Mouse (Mus musculus) heart, embryonic 11.5 days (tissue): ENCODE measurements around the gene Ifit2. TPM values are rescaled to one million over a fixed set of nuclear protein-coding genes. Genes with fewer than 3 reads are reported as not detected.
"Not testable (repeated sequence)": the region's sequence is repeated elsewhere in the genome, so short reads cannot be mapped to it uniquely, and the experiment has no call there.

Experiments
- ATAC-seq: fragments of 200-750 bp; cut with Nextera tagmentation; replicated peaks from 2 replicates; pipeline ENCODE4 v1.8.0; 2017; ENCODE audit warnings: moderate library complexity; ENCODE audit not compliant: insufficient number of reproducible peaks, low FRiP score, low TSS enrichment
- H3K27ac ChIP-seq: fragments of 300-500 bp; sonication (generic); 2 replicates; pipeline ENCODE4 v1.5.1; 2014; ENCODE audit warnings: mild to moderate bottlenecking, low read depth, low read length
- H3K27me3 ChIP-seq: fragments of 300-500 bp; sonication (generic); 2 replicates; pipeline ENCODE4 v1.6.1; 2014; ENCODE audit warnings: mild to moderate bottlenecking, low read length, mixed read lengths; ENCODE audit not compliant: control insufficient read depth, insufficient read depth
- H3K36me3 ChIP-seq: fragments of 300-500 bp; sonication (generic); 2 replicates; pipeline ENCODE4 v1.6.1; 2014; ENCODE audit warnings: mild to moderate bottlenecking, low read length, moderate library complexity, mixed read lengths; ENCODE audit not compliant: control insufficient read depth, insufficient read depth
- H3K4me1 ChIP-seq: fragments of 300-500 bp; sonication (generic); 2 replicates; pipeline ENCODE4 v1.6.1; 2014; ENCODE audit warnings: low read length; ENCODE audit not compliant: control insufficient read depth, insufficient read depth
- H3K4me2 ChIP-seq: fragments of 300-500 bp; sonication (generic); 2 replicates; pipeline ENCODE4 v1.6.1; 2014; ENCODE audit warnings: mild to moderate bottlenecking, moderate library complexity
- H3K4me3 ChIP-seq: fragments of 300-500 bp; sonication (generic); 2 replicates; pipeline ENCODE4 v1.5.1; 2014; ENCODE audit warnings: low read depth, low read length
- H3K9ac ChIP-seq: fragments of 300-500 bp; sonication (generic); 2 replicates; pipeline ENCODE4 v1.6.1; 2014; ENCODE audit warnings: mild to moderate bottlenecking, low read depth, low read length, moderate library complexity
- H3K9me3 ChIP-seq: fragments of 300-500 bp; sonication (generic); replicated peaks from 2 replicates; pipeline ENCODE4 v1.6.1; 2016; ENCODE audit warnings: low read length; ENCODE audit not compliant: control insufficient read depth
- WGBS: fragments of 180-500 bp; shearing (Covaris S2); extraction: QIAGEN DNeasy Blood & Tissue Kit; methylation state at CpG from one replicate; pipeline ENCODE4 v1.1.7; 2014; ENCODE audit not compliant: insufficient replicate concordance; 5-methylcytosine and 5-hydroxymethylcytosine counted together
- polyA plus RNA-seq: library from polyadenylated mRNA; unstranded; fragments of >200 nt; fragmentation: Nextera tagmentation; extraction: Ambion mirVana; gene quantifications from 2 replicates; pipeline ENCODE4 v1.2.1, GENCODE M21; 2014

Ifit2 gene
- polyA plus RNA-seq, 1 experiment from 2014 or later, result 5.6 TPM

DNA sequence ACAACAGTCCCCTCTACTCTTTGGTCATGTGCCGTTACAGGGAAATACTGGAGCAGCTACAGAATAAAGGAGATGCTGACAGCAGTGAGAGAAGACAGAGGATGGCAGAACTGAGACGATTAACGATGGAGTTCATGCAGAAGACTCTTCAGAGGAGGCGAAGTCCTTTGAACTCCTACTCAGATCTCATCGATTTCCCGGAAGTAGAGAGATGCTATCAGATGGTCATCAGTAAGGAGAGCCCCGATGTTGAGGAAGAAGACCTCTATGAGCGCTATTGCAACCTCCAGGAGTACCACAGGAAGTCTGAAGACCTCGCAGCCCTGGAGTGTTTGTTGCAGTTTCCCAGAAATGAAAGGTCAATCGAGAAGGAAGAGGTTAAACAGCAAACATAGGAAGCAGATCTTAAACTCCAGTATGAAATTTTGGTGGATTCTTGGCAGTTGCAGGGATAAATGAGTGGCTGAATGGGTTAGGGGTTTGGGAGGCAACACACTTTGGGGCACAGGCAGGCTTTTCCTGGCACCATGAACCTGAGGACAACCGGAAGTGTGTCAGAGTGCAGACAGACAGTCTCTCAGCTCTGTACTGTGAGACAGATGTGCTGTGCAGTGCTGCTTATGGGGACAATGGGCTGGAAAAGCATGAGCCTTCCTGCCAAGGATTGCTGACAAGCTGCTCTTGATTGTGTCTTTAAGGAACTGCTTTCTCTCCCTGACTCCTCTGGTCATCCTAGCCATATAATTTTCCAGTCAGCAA lies 61.9 kb downstream of the Ifit2 start:
- not testable (repeated sequence) for H3K36me3 ChIP-seq, ATAC-seq, H3K4me1 ChIP-seq, H3K9ac ChIP-seq, H3K27me3 ChIP-seq, H3K4me3 ChIP-seq, H3K9me3 ChIP-seq, H3K4me2 ChIP-seq, H3K27ac ChIP-seq
- WGBS, result 77% methylated on average over 5 of the region's 11 CpGs

DNA sequence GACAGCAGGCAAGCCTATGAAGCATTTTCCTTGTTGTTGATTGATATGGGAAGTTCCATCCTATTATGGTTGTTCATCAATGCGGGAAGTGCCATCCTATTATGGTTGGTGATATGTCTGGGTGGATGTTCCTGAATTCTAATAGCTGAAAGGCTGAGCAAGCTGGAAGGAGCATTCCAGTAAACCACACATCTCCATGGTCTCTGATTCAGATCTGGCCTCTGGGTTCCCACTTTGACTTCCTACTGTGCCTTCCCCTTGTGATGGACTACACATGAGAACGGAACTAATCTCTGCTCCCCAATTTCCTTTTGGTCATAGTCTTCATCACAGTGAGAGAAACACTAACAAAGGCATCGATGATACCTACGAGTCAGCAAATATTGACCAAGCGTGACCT lies 70.4 kb downstream of the Ifit2 start:
- no peak for ATAC-seq
- Histone ChIP-seq H3K27me3 (no peaks in the 10 kb centered on the region), H3K4me2 (no peak overlapping the region), H3K4me3 (no peak overlapping the region), H3K9ac (no peak overlapping the region), H3K27ac (no peak overlapping the region), H3K36me3 (no peaks in the 10 kb centered on the region), H3K4me1 (no peaks in the 10 kb centered on the region), H3K9me3 (no peaks in the 10 kb centered on the region)
- 84% methylated on average over 5 of the region's 5 CpGs for WGBS

DNA sequence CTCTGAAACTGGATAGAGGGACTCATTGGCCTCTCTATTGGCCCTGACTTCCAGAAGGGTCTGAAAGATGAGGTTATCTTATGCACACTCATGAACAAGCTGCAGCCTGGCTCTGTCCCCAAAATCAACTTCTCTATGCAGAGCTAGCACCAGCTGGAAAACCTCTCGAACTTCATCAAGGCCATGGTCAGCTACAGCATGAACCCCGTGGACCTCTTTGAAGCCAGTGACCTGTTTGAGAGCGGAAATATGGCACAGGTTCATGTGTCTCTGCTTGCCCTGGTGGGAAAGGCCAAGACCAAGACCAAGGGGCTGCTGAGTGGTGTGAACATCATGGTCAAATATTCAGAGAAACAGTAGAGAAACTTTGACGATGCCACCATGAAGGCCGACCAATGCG lies 73.3 kb downstream of the Ifit2 start:
- H3K4me1 ChIP-seq, result no peaks in the 10 kb centered on the region
- H3K9me3 ChIP-seq, result no peaks in the 10 kb centered on the region
- H3K27me3 ChIP-seq, result no peaks in the 10 kb centered on the region
- no peak overlapping the region for H3K9ac ChIP-seq
- no peak overlapping the region for H3K27ac ChIP-seq
- H3K4me2 ChIP-seq, result no peak overlapping the region
- H3K36me3 ChIP-seq, result no peaks in the 10 kb centered on the region
- no peak for ATAC-seq
- 89% methylated on average over 6 of the region's 6 CpGs for WGBS
- H3K4me3 ChIP-seq, result no peak overlapping the region

DNA sequence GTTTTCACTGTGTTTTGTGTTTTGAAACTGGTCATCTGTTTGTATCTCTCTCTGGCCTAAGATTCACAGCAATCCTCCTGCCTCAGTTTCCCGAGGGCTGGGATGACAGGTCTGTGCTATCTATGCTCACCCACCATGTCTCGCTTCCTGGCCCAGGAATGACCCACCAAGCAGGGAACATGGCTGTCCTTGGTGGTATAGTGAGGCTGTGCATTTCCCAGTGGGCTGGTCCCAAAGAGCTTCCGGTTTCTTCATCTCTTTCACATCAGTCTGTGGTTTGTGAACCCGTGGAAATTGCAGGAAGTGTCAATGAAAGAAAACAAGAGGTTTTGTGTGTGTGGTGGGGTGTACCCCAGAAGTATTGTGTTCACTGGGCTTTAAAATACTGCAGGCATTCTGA lies 74.2 kb downstream of the Ifit2 start:
- H3K4me3 ChIP-seq, result no peak overlapping the region
- H3K9me3 ChIP-seq, result no peaks in the 10 kb centered on the region
- H3K9ac ChIP-seq, result no peak overlapping the region
- no peak overlapping the region for H3K4me2 ChIP-seq
- no peaks in the 10 kb centered on the region for H3K36me3 ChIP-seq
- H3K27ac ChIP-seq, result no peak overlapping the region
- H3K4me1 ChIP-seq, result no peaks in the 10 kb centered on the region
- H3K27me3 ChIP-seq, result no peaks in the 10 kb centered on the region
- no peak for ATAC-seq
- WGBS, result 65% methylated on average over 4 of the region's 4 CpGs

Other genes with a start within 250 kb of the Ifit2 start
- gene Ch25h, start 75.5 kb upstream of the Ifit2 start, polyA plus RNA-seq, result 1.8 and 3.7 TPM in 2 replicates
- 36.2 and 41.2 TPM in 2 replicates for gene Lipa, start 23.2 kb upstream of the Ifit2 start, polyA plus RNA-seq
- gene Ifit3, start 32.8 kb downstream of the Ifit2 start, polyA plus RNA-seq, result 0.19 and 0.24 TPM in 2 replicates
- 1.1 and 1.5 TPM in 2 replicates for gene Ifit1bl1, start 51.3 kb downstream of the Ifit2 start, polyA plus RNA-seq
- 0.14 and 0.44 TPM in 2 replicates for gene Ifit3b, start 57.3 kb downstream of the Ifit2 start, polyA plus RNA-seq
- 0.73 and 1.0 TPM in 2 replicates for gene Ifit1bl2, start 90.0 kb downstream of the Ifit2 start, polyA plus RNA-seq
- 0.11 and 0.44 TPM in 2 replicates for gene Ifit1, start 90.2 kb downstream of the Ifit2 start, polyA plus RNA-seq
- 37.2 and 41.1 TPM in 2 replicates for gene Slc16a12, start 196.6 kb downstream of the Ifit2 start, polyA plus RNA-seq